Mouse (Mus musculus) liver, embryonic 11.5 days (tissue): Measurements from ENCODE around the gene Hif3a. TPM values are rescaled to one million over a fixed set of nuclear protein-coding genes. Genes with fewer than 3 reads are reported as not detected.
"Not testable (repeated sequence)": the region's sequence is repeated elsewhere in the genome, so short reads cannot be mapped to it uniquely, and the experiment has no call there.

Source experiments
- ATAC-seq: fragments of 200-750 bp; cut with Nextera tagmentation; replicated peaks from 2 replicates; pipeline ENCODE4 v1.8.0; 2017; ENCODE audit warnings: moderate number of reproducible peaks, mild to moderate bottlenecking, moderate TSS enrichment, moderate library complexity; ENCODE audit not compliant: low FRiP score
- DNase-seq: peaks from one replicate; pipeline ENCODE4 v3.0.0-alpha.2; 2017; ENCODE audit warnings: low spot score
- H3K27ac ChIP-seq: fragments of 300-500 bp; sonication (generic); 2 replicates; pipeline ENCODE4 v1.5.1; 2014; ENCODE audit warnings: mild to moderate bottlenecking, low read depth, low read length, control low read depth
- H3K27me3 ChIP-seq: fragments of 300-500 bp; sonication (generic); replicated peaks from 2 replicates; pipeline ENCODE4 v1.6.1; 2014; ENCODE audit warnings: low read length, mixed read lengths; ENCODE audit not compliant: control insufficient read depth, insufficient read depth
- H3K36me3 ChIP-seq: fragments of 300-500 bp; sonication (generic); 2 replicates; pipeline ENCODE4 v1.6.1; 2014; ENCODE audit warnings: mild to moderate bottlenecking, low read length, moderate library complexity, mixed read lengths; ENCODE audit not compliant: control insufficient read depth, insufficient read depth
- H3K4me1 ChIP-seq: fragments of 300-500 bp; sonication (generic); replicated peaks from 2 replicates; pipeline ENCODE4 v1.6.1; 2014; ENCODE audit warnings: low read length, mixed read lengths; ENCODE audit not compliant: control insufficient read depth, insufficient read depth
- H3K4me2 ChIP-seq: fragments of 300-500 bp; sonication (generic); 2 replicates; pipeline ENCODE4 v1.6.1; 2014; ENCODE audit warnings: mild to moderate bottlenecking, control low read depth, moderate library complexity
- H3K4me3 ChIP-seq: fragments of 300-500 bp; sonication (generic); 2 replicates; pipeline ENCODE4 v1.5.1; 2014; ENCODE audit warnings: low read depth, low read length, control low read depth
- H3K9ac ChIP-seq: fragments of 300-500 bp; sonication (generic); 2 replicates; pipeline ENCODE4 v1.6.1; 2014; ENCODE audit warnings: low read depth, low read length, control low read depth
- H3K9me3 ChIP-seq: fragments of 300-500 bp; sonication (generic); 2 replicates; pipeline ENCODE4 v1.6.1; 2016; ENCODE audit warnings: low read length, inconsistent platforms, mixed read lengths; ENCODE audit not compliant: control insufficient read depth
- WGBS: fragments of 180-500 bp; shearing (Covaris S2); extraction: QIAGEN DNeasy Blood & Tissue Kit; methylation state at CpG from one replicate; pipeline ENCODE4 v1.1.7; 2014; 5-methylcytosine and 5-hydroxymethylcytosine counted together
- polyA plus RNA-seq: library from polyadenylated mRNA; unstranded; fragments of >200 nt; fragmentation: Nextera tagmentation; extraction: Ambion mirVana; gene quantifications from 2 replicates; pipeline ENCODE4 v1.2.1, GENCODE M21; 2014

The Hif3a gene
- 28.3 and 32.1 TPM in 2 replicates for polyA plus RNA-seq

GRCm38 (mm10) chr7:17062389-17062788 is at the start of gene Hif3a:
TSS of gene Hif3a (minus strand) at chr7:17062427.
- H3K4me1 ChIP-seq, result peaks cover 43% of the 10 kb centered on the region
- DNase-seq (peak; percentile 72), ATAC-seq (peak; percentile 4; the same call in 1 of the 2 replicates)
- peaks cover 12% of the 10 kb centered on the region for H3K27me3 ChIP-seq
- WGBS, result under 1% methylated on average over 15 of the region's 15 CpGs
- no peaks in the 10 kb centered on the region for H3K9me3 ChIP-seq
- no peak within 1 kb of the TSS for H3K27ac ChIP-seq
- no peaks in the 10 kb centered on the region for H3K36me3 ChIP-seq
- peak within 1 kb of the TSS; percentile 48 for H3K4me3 ChIP-seq
- H3K9ac ChIP-seq, result peak within 1 kb of the TSS; percentile 48
- peak within 1 kb of the TSS; percentile 76 for H3K4me2 ChIP-seq

DNA sequence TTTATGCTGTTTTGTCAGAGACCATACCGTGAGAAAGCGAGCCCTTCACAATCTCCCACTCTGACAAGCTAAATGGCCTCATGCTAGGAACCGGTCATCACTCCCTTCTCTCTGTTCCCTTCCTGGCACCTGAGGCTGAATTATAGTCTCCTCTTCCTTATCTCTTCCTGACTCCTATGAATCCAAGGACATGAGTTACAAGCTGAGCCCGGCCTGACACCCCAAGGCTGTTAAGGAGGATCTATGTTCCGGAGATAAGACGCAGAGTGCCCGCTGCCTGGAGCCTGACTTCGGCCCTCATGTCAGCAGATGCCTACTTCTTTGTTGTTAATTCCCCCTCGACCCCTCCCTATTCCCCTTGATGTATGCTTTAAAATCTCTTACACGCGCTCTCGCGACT is 39.4 kb upstream of the Hif3a start:
- H3K27ac ChIP-seq, ATAC-seq, H3K4me2 ChIP-seq, H3K4me1 ChIP-seq, H3K36me3 ChIP-seq, DNase-seq, H3K27me3 ChIP-seq, H3K4me3 ChIP-seq, H3K9ac ChIP-seq, H3K9me3 ChIP-seq: not testable (repeated sequence)
- WGBS, result 82% methylated on average over 13 of the region's 13 CpGs

- Histone ChIP-seq H3K4me2 (no peak overlapping the region), H3K36me3 (no peaks in the 10 kb centered on the region), H3K9me3 (no peaks in the 10 kb centered on the region), H3K4me3 (no peak overlapping the region), H3K27me3 (no peaks in the 10 kb centered on the region), H3K9ac (no peak overlapping the region), H3K27ac (no peak overlapping the region), H3K4me1 (no peaks in the 10 kb centered on the region)
- WGBS, result 0% methylated on average over 1 of the region's 1 CpGs
- ATAC-seq (no peak), DNase-seq (peak; percentile 20)
Observed at GRCm38 (mm10) chr7:17091280-17091679, 29.1 kb upstream of the Hif3a start.

GRCm38 (mm10) chr7:17090058-17090585 is 27.9 kb upstream of the Hif3a start:
- no peak overlapping the region for H3K4me3 ChIP-seq
- H3K4me2 ChIP-seq, result no peak overlapping the region
- H3K27me3 ChIP-seq, result no peaks in the 10 kb centered on the region
- no peak overlapping the region for H3K9ac ChIP-seq
- 45% methylated on average over 3 of the region's 3 CpGs for WGBS
- no peaks in the 10 kb centered on the region for H3K36me3 ChIP-seq
- DNase-seq (peak; percentile 14), ATAC-seq (no peak)
- no peak overlapping the region for H3K27ac ChIP-seq
- no peaks in the 10 kb centered on the region for H3K9me3 ChIP-seq
- no peaks in the 10 kb centered on the region for H3K4me1 ChIP-seq

GRCm38 (mm10) chr7:17087731-17088130 is 25.5 kb upstream of the Hif3a start:
- Histone ChIP-seq H3K4me1 (no peaks in the 10 kb centered on the region), H3K36me3 (no peaks in the 10 kb centered on the region), H3K4me2 (no peak overlapping the region), H3K9ac (no peak overlapping the region), H3K9me3 (no peaks in the 10 kb centered on the region), H3K4me3 (no peak overlapping the region), H3K27me3 (no peaks in the 10 kb centered on the region), H3K27ac (no peak overlapping the region)
- peak; percentile 9 for DNase-seq
- no peak for ATAC-seq
- WGBS, result 72% methylated on average over 3 of the region's 3 CpGs

GRCm38 (mm10) chr7:17082766-17083165 is 20.5 kb upstream of the Hif3a start:
- Histone ChIP-seq H3K27ac (no peak overlapping the region), H3K4me3 (no peak overlapping the region), H3K9me3 (no peaks in the 10 kb centered on the region), H3K9ac (no peak overlapping the region), H3K4me2 (no peak overlapping the region), H3K27me3 (no peaks in the 10 kb centered on the region), H3K4me1 (no peaks in the 10 kb centered on the region), H3K36me3 (no peaks in the 10 kb centered on the region)
- WGBS, result 75% methylated on average over 4 of the region's 4 CpGs
- DNase-seq (no peak), ATAC-seq (no peak)

DNA sequence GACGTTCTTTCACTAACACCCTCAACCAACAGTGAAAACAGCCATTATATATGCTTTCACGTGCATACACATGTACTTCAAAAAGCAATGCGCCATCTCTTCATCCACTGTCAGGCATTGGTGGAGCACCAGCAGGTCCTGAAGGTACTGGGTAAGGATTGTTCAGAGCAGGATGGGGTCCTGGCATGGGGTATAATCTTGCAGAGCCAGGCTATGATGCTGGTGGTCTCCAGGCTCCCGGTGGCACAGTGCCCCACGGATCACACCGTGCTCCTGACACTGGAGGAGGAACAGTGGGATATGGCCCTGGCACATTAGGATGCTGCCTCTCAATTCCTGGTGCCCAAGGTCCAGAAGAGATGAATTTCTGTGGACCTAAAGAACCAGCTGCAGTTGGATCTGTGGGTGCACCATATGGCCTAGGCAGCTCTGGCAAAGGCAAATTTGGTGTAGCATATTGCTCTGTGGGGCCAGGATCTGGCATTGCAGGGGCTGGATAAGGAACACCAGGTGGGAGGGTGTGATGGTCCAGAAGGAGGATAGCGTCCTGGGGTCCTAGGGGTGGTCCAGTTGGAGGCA is 15.9 kb upstream of the Hif3a start:
- WGBS, result 68% methylated on average over 7 of the region's 7 CpGs
- Histone ChIP-seq H3K9ac (no peak overlapping the region), H3K4me2 (no peak overlapping the region), H3K36me3 (no peaks in the 10 kb centered on the region), H3K27ac (no peak overlapping the region), H3K4me3 (no peak overlapping the region), H3K27me3 (no peaks in the 10 kb centered on the region), H3K4me1 (0 out of 2 replicates have a peak, but pooled peaks cover 2% of the 10 kb centered on the region), H3K9me3 (no peaks in the 10 kb centered on the region)
- DNase-seq (peak; percentile 22), ATAC-seq (no peak)

GRCm38 (mm10) chr7:17076542-17076941 is 14.3 kb upstream of the Hif3a start:
- DNase-seq (no peak), ATAC-seq (no peak)
- Histone ChIP-seq H3K9me3 (no peaks in the 10 kb centered on the region), H3K36me3 (no peaks in the 10 kb centered on the region), H3K4me1 (0 out of 2 replicates have a peak, but pooled peaks cover 2% of the 10 kb centered on the region), H3K27ac (no peak overlapping the region), H3K9ac (no peak overlapping the region), H3K27me3 (no peaks in the 10 kb centered on the region), H3K4me3 (no peak overlapping the region), H3K4me2 (no peak overlapping the region)
- WGBS, result 78% methylated on average over 1 of the region's 1 CpGs
